Mouse (Mus musculus) heart, postnatal 36 days (tissue): ENCODE data around the gene Abhd12. TPM values are rescaled to one million over a fixed set of nuclear protein-coding genes. Genes with fewer than 3 reads are reported as not detected.

Experiments used
- DNase-seq, 2 experiments: peaks; one replicate each; pipeline ENCODE4 v3.0.0; 2021 to 2022
- intact Hi-C: fragments of 180-260 bp; cut with DNase I; formaldehyde crosslinking; loops from one replicate; pipeline ENCODE4 v1.15.1; 2025
- total RNA-seq, 2 experiments: library from RNA; stranded (reverse); gene quantifications; 2 replicates each; pipeline ENCODE4 v1.2.3; 2021

Gene Abhd12
- total RNA-seq, 2 experiments from 2014 or later: 47.8 to 50.3 TPM

GRCm38 (mm10) chr2:150816676-150817402, 87.7 kb downstream of the Abhd12 start:
- DNase-seq: no peak
- intact Hi-C loops: no loop called here

GRCm38 (mm10) chr2:150812816-150813215, 91.7 kb downstream of the Abhd12 start:
- no peak for DNase-seq
- intact Hi-C loops: no loop called here

- intact Hi-C loops: no loop called here
- no peak for DNase-seq
Observed at GRCm38 (mm10) chr2:150810603-150811002, 93.9 kb downstream of the Abhd12 start.

- intact Hi-C loops: loop anchor here (10.0 kb wide), 1 partner anchor 196 kb away; no protein-coding TSS in a partner anchor
- DNase-seq: no peak
Observed at GRCm38 (mm10) chr2:150808812-150809211, 95.7 kb downstream of the Abhd12 start.

GRCm38 (mm10) chr2:150808381-150808780, 96.2 kb downstream of the Abhd12 start:
- no peak for DNase-seq
- intact Hi-C loops: loop anchor here (10.0 kb wide), 1 partner anchor 196 kb away; no protein-coding TSS in a partner anchor

- intact Hi-C loops: loop anchor here (5.0 to 10.0 kb wide), 2 partner anchors 196 to 202 kb away; partner anchors contain the start of gene Apmap
- DNase-seq: no peak
Observed at GRCm38 (mm10) chr2:150803035-150803434, 101.5 kb downstream of the Abhd12 start.

- intact Hi-C loops: loop anchor here (5.0 to 10.0 kb wide), 2 partner anchors 193 to 204 kb away; partner anchors contain the start of gene Apmap
Observed at GRCm38 (mm10) chr2:150800616-150801015, 103.9 kb downstream of the Abhd12 start.

GRCm38 (mm10) chr2:150798084-150798483, 106.5 kb downstream of the Abhd12 start:
- DNase-seq: no peak

More at GRCm38 (mm10) chr2:150800616-150801015, 103.9 kb downstream of the Abhd12 start:
- no peak for DNase-seq

GRCm38 (mm10) chr2:150793320-150793719, 111.2 kb downstream of the Abhd12 start:
- DNase-seq: no peak
- intact Hi-C loops: no loop called here

More at GRCm38 (mm10) chr2:150798084-150798483, 106.5 kb downstream of the Abhd12 start:
- intact Hi-C loops: no loop called here

GRCm38 (mm10) chr2:150788768-150789550, 115.6 kb downstream of the Abhd12 start:
- DNase-seq: peak; percentile 84 to 85
- intact Hi-C loops: loop anchor here (2.0 to 5.0 kb wide), 3 partner anchors 14 to 182 kb away; partner anchors contain the start of gene Apmap

GRCm38 (mm10) chr2:150787234-150787771, 117.2 kb downstream of the Abhd12 start:
- peak in 1 of 2 experiments; percentile 41 for DNase-seq
- intact Hi-C loops: loop anchor here (2.0 to 5.0 kb wide), 3 partner anchors 39 to 180 kb away; partner anchors contain the start of genes Apmap and Entpd6

- intact Hi-C loops: loop anchor here (2.0 to 5.0 kb wide), 3 partner anchors 38 to 179 kb away; partner anchors contain the start of genes Apmap and Entpd6
- peak; percentile 85 to 86 for DNase-seq
Observed at GRCm38 (mm10) chr2:150786251-150787180, 118.0 kb downstream of the Abhd12 start, which contains the start of gene Pygb. Pygb (plus strand) TSS chr2:150786735.

GRCm38 (mm10) chr2:150782801-150783200, 121.7 kb downstream of the Abhd12 start:
- no peak for DNase-seq
- intact Hi-C loops: no loop called here

Other genes starting within 250 kb of the Abhd12 start
- 100 to 1,000 TPM; 257 to 310 TPM for gene Acss1, start 236.2 kb downstream of the Abhd12 start, total RNA-seq
- not detected for gene Vsx1, start 215.4 kb downstream of the Abhd12 start, total RNA-seq
- 10 to 100 TPM; 14.3 to 16.0 TPM for gene Entpd6, start 155.7 kb downstream of the Abhd12 start, total RNA-seq
- gene Pygb, start 118.0 kb downstream of the Abhd12 start, total RNA-seq: 100 to 1,000 TPM; 559 to 572 TPM
- 1 to 10 TPM; 3.0 to 4.4 TPM for gene Gins1, start 659 bp upstream of the Abhd12 start, total RNA-seq
- gene Ninl, start 134.6 kb upstream of the Abhd12 start, total RNA-seq: 1 to 10 TPM; 1.4 to 1.7 TPM
- gene Nanp, start 134.7 kb upstream of the Abhd12 start, total RNA-seq: 1 to 10 TPM; 1.6 to 2.3 TPM
- gene Gm14151, start 187.6 kb upstream of the Abhd12 start, total RNA-seq: not detected
- not detected for gene Gm14147, start 193.5 kb upstream of the Abhd12 start, total RNA-seq